Mouse (Mus musculus) heart, postnatal 0 days (tissue): ENCODE data around the gene Tmem127. TPM values are rescaled to one million over a fixed set of nuclear protein-coding genes. Genes with fewer than 3 reads are reported as not detected.

Experiments used
- ATAC-seq: fragments of 200-750 bp; cut with Nextera tagmentation; 2 replicates; pipeline ENCODE4 v1.8.0; 2017; ENCODE audit warnings: low read depth, moderate number of reproducible peaks, moderate library complexity; ENCODE audit not compliant: insufficient read depth
- DNase-seq: peaks from one replicate; pipeline ENCODE4 v3.0.0-alpha.2; 2016; ENCODE audit warnings: low spot score
- H3K27ac ChIP-seq: fragments of 300-500 bp; sonication (generic); 2 replicates; pipeline ENCODE4 v1.5.1; 2014; ENCODE audit warnings: low read depth, mild to moderate bottlenecking
- H3K27me3 ChIP-seq: fragments of 300-500 bp; sonication (generic); 2 replicates; pipeline ENCODE4 v1.6.1; 2014; ENCODE audit warnings: low read length, mixed read lengths; ENCODE audit not compliant: control insufficient read depth, insufficient read depth
- H3K36me3 ChIP-seq: fragments of 300-500 bp; sonication (generic); replicated peaks from 2 replicates; pipeline ENCODE4 v1.6.1; 2014; ENCODE audit warnings: low read length, mixed read lengths; ENCODE audit not compliant: control insufficient read depth, insufficient read depth
- H3K4me1 ChIP-seq: fragments of 300-500 bp; sonication (generic); 2 replicates; pipeline ENCODE4 v1.6.1; 2014; ENCODE audit warnings: antibody characterized with exemption; ENCODE audit not compliant: control insufficient read depth, insufficient read depth
- H3K4me2 ChIP-seq: fragments of 300-500 bp; sonication (generic); 2 replicates; pipeline ENCODE4 v1.6.1; 2014; ENCODE audit warnings: low read depth, mild to moderate bottlenecking, low read length, moderate library complexity
- H3K4me3 ChIP-seq: fragments of 300-500 bp; sonication (generic); 2 replicates; pipeline ENCODE4 v1.5.1; 2014; ENCODE audit warnings: low read depth, low read length
- H3K9ac ChIP-seq: fragments of 300-500 bp; sonication (generic); replicated peaks from 2 replicates; pipeline ENCODE4 v1.6.1; 2014; ENCODE audit warnings: low read depth, low read length, mixed read lengths
- H3K9me3 ChIP-seq: fragments of 300-500 bp; sonication (generic); replicated peaks from 2 replicates; pipeline ENCODE4 v1.6.1; 2016; ENCODE audit warnings: low read length; ENCODE audit not compliant: control insufficient read depth
- CTCF ChIP-seq: IDR thresholded peaks from 2 replicates; pipeline ENCODE4 v1.5.1; 2016; ENCODE audit warnings: antibody characterized with exemption, control low read depth, low read depth
- EP300 ChIP-seq: IDR thresholded peaks from 2 replicates; pipeline ENCODE4 v1.6.1; 2016; ENCODE audit warnings: antibody characterized with exemption, low read depth
- WGBS: fragments of 180-500 bp; shearing (Covaris S2); extraction: QIAGEN DNeasy Blood & Tissue Kit; methylation state at CpG from one replicate; pipeline ENCODE4 v1.1.7; 2014; 5-methylcytosine and 5-hydroxymethylcytosine counted together
- polyA plus RNA-seq: library from polyadenylated mRNA; unstranded; fragments of >200 nt; fragmentation: Nextera tagmentation; extraction: Ambion mirVana; gene quantifications from 2 replicates; pipeline ENCODE4 v1.2.1, GENCODE M21; 2015
- total RNA-seq: library from RNA; depleted of rRNA; stranded (reverse); fragments of >200 nt; gene quantifications from 2 replicates; pipeline ENCODE4 v1.2.3, GENCODE M21; 2014; ENCODE audit warnings: low replicate concordance

Gene Tmem127
- total and polyA plus RNA-seq, 2 experiments from 2014 or later, result 22.1 to 75.3 TPM

DNA sequence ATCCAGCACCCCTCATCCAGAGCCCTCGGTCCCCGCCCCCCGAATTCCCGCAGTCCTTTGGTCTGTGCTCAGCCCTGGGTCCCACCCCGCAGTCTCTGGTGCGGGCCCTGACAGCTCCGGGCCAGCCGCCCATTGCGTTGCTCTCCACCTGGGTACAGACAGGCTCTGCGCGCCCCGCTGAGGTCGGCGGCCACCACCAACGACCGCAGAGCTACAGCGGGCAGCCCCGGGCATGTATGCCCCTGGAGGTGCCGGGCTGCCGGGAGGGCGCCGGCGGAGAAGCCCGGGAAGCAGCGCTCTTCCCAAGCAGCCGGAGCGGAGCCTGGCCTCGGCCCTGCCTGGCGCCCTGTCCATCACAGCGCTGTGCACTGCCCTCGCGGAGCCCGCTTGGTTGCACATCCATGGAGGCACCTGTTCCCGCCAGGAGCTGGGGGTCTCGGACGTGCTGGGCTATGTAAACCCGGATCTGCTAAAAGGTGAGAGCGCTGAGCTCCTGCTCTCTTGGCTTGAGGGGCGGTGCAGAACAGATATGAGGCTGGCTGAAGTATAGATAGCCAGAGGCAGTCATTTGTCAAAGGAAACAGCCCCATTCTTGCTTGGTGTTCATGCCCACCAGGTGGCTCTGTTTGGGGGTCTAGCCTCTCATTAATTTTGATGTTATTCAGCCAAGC, 761 bp downstream of the Tmem127 start:
- Histone ChIP-seq H3K27ac (peak overlapping the region; percentile 84), H3K36me3 (peaks cover 26% of the 10 kb centered on the region), H3K9me3 (no peaks in the 10 kb centered on the region), H3K4me1 (peaks cover 40% of the 10 kb centered on the region), H3K27me3 (no peaks in the 10 kb centered on the region), H3K4me3 (peak overlapping the region; percentile 96), H3K9ac (peak overlapping the region; percentile 93), H3K4me2 (peak overlapping the region; percentile 98)
- WGBS, result under 1% methylated on average over 39 of the region's 39 CpGs
- ATAC-seq (peak; percentile 18), DNase-seq (no peak)
- TF ChIP-seq EP300, result no peak
- peak; percentile 35; the same call in 1 of the 2 replicates for TF ChIP-seq CTCF

GRCm38 (mm10) chr2:127250291-127251008, 2.7 kb downstream of the Tmem127 start:
- Histone ChIP-seq H3K4me2 (no peak overlapping the region), H3K27me3 (no peaks in the 10 kb centered on the region), H3K36me3 (peaks cover 9% of the 10 kb centered on the region), H3K9ac (no peak overlapping the region), H3K9me3 (no peaks in the 10 kb centered on the region), H3K27ac (no peak overlapping the region), H3K4me3 (no peak overlapping the region), H3K4me1 (peaks cover 40% of the 10 kb centered on the region)
- ATAC-seq (no peak), DNase-seq (no peak)
- TF ChIP-seq EP300, result no peak
- no peak for TF ChIP-seq CTCF
- WGBS, result 71% methylated on average over 9 of the region's 9 CpGs

- Histone ChIP-seq H3K27ac (peak overlapping the region; percentile 70), H3K27me3 (no peaks in the 10 kb centered on the region), H3K4me1 (peaks cover 40% of the 10 kb centered on the region), H3K36me3 (peaks cover 8% of the 10 kb centered on the region; the same call in 1 of the 2 replicates), H3K4me3 (no peak overlapping the region), H3K9me3 (no peaks in the 10 kb centered on the region), H3K9ac (peak overlapping the region; percentile 17; the same call in 1 of the 2 replicates), H3K4me2 (no peak overlapping the region)
- 35% methylated on average over 3 of the region's 3 CpGs for WGBS
- ATAC-seq (no peak), DNase-seq (no peak)
- TF ChIP-seq CTCF, result no peak
- no peak for TF ChIP-seq EP300
These were observed 3.7 kb downstream of the Tmem127 start for GRCm38 (mm10) chr2:127251457-127251856.

DNA sequence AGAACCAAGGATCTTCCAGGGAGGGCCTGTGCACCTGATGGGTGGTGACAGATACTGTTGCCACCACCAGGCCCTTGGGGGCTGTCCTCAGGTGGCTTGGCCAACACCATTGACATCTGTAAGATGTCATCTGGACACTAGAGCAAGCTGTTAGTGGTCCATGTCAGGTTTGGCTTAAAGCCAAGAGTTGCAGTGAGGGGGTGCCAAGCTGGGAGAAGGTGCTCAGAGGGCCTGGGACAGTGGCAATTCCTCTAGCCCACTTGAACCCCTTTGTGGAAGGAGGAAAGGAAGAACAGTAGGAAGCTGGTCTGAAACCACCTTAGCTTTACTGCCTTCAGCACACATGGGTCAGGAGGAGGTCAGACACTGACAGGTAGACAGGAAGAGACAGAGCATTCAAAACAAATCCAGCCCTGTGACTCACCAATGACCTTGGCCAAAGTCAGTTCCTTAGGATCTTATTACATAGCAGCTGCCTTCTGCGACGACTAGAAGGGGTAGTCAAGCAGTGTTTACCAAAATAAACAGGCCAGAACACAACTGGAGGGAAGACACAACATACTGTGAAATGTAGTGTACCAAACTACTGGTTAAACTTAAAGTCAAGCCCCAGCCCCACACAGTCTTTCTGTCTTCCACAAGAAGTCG, 4.3 kb downstream of the Tmem127 start:
- no peak for DNase-seq
- Histone ChIP-seq H3K27ac (peak overlapping the region; percentile 70), H3K36me3 (peaks cover 13% of the 10 kb centered on the region)

GRCm38 (mm10) chr2:127252787-127253186, 5.1 kb downstream of the Tmem127 start:
- Histone ChIP-seq H3K27ac (peak overlapping the region; percentile 70; the same call in 1 of the 2 replicates), H3K4me2 (no peak overlapping the region), H3K9ac (no peak overlapping the region), H3K4me1 (peaks cover 35% of the 10 kb centered on the region), H3K27me3 (no peaks in the 10 kb centered on the region), H3K9me3 (no peaks in the 10 kb centered on the region), H3K36me3 (peaks cover 21% of the 10 kb centered on the region), H3K4me3 (no peak overlapping the region)
- DNase-seq (no peak), ATAC-seq (no peak)
- whole genome bisulfite sequencing, result 78% methylated on average over 5 of the region's 5 CpGs
- TF ChIP-seq EP300, result no peak
- no peak for TF ChIP-seq CTCF

More for the DNA sequence above, 4.3 kb downstream of the Tmem127 start:
- TF ChIP-seq CTCF, result no peak
- no peak for TF ChIP-seq EP300
- H3K9me3 ChIP-seq, result no peaks in the 10 kb centered on the region
- H3K4me1 ChIP-seq, result peaks cover 35% of the 10 kb centered on the region
- peak overlapping the region; percentile 17; the same call in 1 of the 2 replicates for H3K9ac ChIP-seq
- no peaks in the 10 kb centered on the region for H3K27me3 ChIP-seq
- WGBS, result 37% methylated on average over 3 of the region's 3 CpGs
- H3K4me2 ChIP-seq, result no peak overlapping the region
- no peak for ATAC-seq
- no peak overlapping the region for H3K4me3 ChIP-seq
